Mouse (Mus musculus) Patski (cell line): ENCODE measurements around the gene Six6. TPM values are rescaled to one million over a fixed set of nuclear protein-coding genes. Genes with fewer than 3 reads are reported as not detected.

Source experiments
- ATAC-seq: fragments of 100-300 bp; one replicate; pipeline ENCODE4 v1.8.0; 2021
- CTCF ChIA-PET: fragments of 350-600 bp; sonication (Branson Sonifier 250); formaldehyde crosslinking; loops from one replicate; lab custom pipeline; 2022; ENCODE audit warnings: inconsistent platforms; lab: Charles Lee
- POLR2A ChIA-PET: fragments of 350-600 bp; sonication (Branson Sonifier 250); formaldehyde crosslinking; loops from one replicate; lab custom pipeline; 2022; ENCODE audit warnings: antibody characterized with exemption, inconsistent platforms; lab: Charles Lee
- DNase-seq: peaks from one replicate; pipeline ENCODE4 v3.0.0-alpha.2; 2011; ENCODE audit warnings: low read depth, low spot score
- H3K27me3 ChIP-seq: fragments of 371-371 bp; one replicate; pipeline ENCODE4 v1.5.1; 2021
- CTCF ChIP-seq: fragments of 100-300 bp; IDR thresholded peaks from one replicate; pipeline ENCODE4 v1.5.1; 2021
- in situ Hi-C: fragments of 300-500 bp; cut with MboI; formaldehyde crosslinking; loops from 3 replicates; pipeline ENCODE4 v1.11.1; 2018; ENCODE audit warnings: low pct_unique_long_range_greater_than_20kb, mixed read lengths
- polyA plus RNA-seq: library from polyadenylated mRNA; unstranded; gene quantifications from one replicate; pipeline ENCODE4 v1.2.3, GENCODE M21; 2021

Gene Six6
- polyA plus RNA-seq, 1 experiment from 2014 or later: not detected

DNA sequence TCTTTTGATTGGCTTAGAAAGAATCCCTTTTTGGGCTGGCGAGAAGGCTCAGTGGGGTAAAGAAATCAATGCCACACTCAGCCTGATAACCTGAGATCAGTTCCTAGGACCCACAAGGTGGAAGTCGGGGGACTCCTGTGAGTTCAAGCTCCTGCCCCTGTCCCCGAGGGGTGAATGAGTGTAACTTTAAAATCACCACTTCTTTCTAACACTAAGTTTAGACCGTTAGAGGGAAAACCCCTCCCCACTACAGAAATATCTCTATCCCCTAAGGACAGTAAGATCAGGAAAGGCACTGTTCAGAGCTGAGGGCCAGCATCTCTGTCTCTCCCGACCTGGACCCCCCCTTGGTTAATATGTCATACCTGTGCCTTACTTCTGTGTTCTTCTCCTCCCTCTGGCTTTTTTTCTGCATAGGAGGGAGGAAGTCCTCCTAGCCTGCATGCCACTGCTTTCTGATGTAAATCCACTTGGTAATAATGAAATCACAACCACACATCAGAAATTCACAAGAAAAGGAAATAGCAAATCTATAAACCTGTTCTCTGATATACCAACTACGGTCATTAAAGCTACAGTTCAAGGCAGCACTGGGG lies 18.2 kb downstream of the Six6 start:
- ChIA-PET POLR2A (no interaction called here), CTCF (interaction anchor here (1.1 kb wide), 1 partner anchor 19 kb away, joined by 3 read pairs; no protein-coding TSS in a partner anchor)
- H3K27me3 ChIP-seq: peaks cover 37% of the 10 kb centered on the region
- DNase-seq (no peak), ATAC-seq (no peak)
- in situ Hi-C loops: no loop called here
- no peak for TF ChIP-seq CTCF

DNA sequence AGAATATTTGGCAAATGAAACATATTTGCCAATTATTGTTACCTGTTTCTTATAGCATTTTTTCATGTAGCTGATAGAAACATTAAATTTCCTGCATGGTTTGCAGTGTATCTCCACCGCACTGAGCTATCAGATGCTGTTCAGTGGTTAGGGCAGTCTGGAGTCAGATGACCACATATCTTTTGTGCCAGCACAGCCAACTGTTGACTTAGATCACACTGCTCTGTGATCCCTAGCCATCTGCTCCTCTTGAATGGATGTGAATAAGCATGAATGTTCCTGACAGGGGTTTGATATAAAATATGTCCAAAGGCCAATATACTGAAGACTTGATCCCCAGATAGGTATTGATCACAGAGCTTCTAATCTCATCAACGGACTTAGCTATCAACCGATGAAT lies 18.8 kb downstream of the Six6 start:
- no peak for ATAC-seq
- CTCF ChIA-PET: no interaction called here
- DNase-seq: no peak

DNA sequence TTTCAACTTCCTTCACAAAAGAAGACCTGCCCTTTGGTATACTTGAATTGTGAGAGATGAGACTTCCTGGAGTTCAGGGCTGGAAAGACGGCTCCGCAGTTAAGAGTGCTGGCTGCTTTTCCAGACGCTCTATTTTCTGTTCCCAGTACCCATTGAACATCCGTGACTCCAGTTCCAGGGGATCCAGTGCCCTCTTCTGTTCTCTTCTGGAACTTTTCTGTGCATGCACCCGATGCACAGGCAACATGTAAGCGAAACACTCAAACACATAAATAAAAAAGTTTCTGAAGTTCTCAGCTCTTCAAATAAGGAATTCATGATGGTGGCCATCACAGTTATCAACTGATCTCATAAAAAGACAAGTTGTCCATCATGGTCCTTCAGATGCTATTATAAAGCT lies 23.1 kb downstream of the Six6 start:
- no peak for TF ChIP-seq CTCF
- peaks cover 10% of the 10 kb centered on the region for H3K27me3 ChIP-seq
- CTCF ChIA-PET: no interaction called here
- in situ Hi-C loops: no loop called here
- ATAC-seq: no peak
- POLR2A ChIA-PET: no interaction called here
- no peak for DNase-seq

More for the DNA sequence above, 18.8 kb downstream of the Six6 start:
- POLR2A ChIA-PET: no interaction called here
- in situ Hi-C loops: no loop called here
- H3K27me3 ChIP-seq: peaks cover 33% of the 10 kb centered on the region
- no peak for TF ChIP-seq CTCF

DNA sequence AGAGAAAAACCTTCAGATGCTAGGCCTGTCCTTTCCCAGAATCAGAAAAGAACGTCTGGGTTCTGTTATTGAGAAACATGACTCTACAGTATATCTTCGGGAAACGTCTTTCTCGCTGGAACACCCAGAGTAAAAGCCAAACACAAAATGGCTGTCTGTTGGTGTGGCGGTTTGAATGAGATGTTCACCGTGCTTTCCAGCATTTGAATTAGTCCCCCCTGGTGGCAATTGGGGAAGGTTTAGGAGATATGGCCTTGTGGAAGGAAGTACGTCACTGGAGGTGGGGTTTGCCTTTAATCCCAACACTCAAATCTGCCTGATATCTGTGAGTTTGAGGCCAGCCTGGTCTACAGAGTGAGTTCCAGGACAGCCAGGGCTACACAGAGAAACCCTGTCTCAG lies 27.8 kb downstream of the Six6 start:
- ATAC-seq (no peak), DNase-seq (no peak)
- TF ChIP-seq CTCF: no peak
- in situ Hi-C loops: no loop called here
- POLR2A ChIA-PET: no interaction called here
- peaks cover 12% of the 10 kb centered on the region for H3K27me3 ChIP-seq
- CTCF ChIA-PET: no interaction called here

DNA sequence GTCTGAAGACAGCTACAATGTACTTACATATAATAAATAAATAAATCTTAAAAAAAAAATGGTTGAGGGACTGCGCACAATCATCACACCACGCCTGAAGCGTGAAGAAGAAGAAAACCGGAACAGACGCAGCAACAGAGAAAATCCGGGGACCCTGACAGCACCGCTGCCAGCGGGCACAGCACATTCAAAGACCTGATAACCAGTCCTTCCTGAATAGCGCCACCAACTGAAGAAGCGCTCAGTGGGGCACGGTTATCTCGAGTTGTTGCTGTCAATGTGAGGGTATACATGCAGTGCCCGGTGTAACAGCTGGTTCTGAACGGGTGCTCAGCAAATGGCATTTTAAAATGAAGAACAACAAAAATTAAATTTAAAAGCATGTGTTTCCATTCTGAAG lies 30.9 kb downstream of the Six6 start:
- ChIA-PET POLR2A (no interaction called here), CTCF (no interaction called here)
- in situ Hi-C loops: loop anchor here (10.0 kb wide), 2 partner anchors 276 to 506 kb away; no protein-coding TSS in a partner anchor
- ATAC-seq: no peak
- TF ChIP-seq CTCF: no peak
- DNase-seq: no peak
- peaks cover 27% of the 10 kb centered on the region for H3K27me3 ChIP-seq

DNA sequence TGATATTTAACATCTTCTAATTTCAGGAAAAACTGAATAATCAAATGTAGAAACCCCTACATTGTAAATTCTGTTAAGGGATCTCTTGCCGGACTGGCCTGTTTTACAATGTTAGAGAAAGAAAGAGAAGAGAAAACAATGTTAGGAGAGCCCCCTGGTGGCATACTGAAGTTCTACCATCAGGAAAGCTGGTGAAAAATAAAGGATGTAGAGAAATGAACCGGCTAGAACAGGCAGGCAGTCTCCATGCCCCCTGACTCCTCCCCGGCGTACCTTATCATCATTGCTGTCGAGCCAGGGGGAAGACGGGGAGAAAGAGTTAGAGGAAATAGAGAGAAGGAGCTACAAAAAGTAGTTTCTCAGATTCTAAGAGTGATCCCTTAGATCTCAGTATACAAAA lies 33.5 kb downstream of the Six6 start:
- DNase-seq (no peak), ATAC-seq (no peak)
- TF ChIP-seq CTCF: peak; percentile 68
- peaks cover 35% of the 10 kb centered on the region for H3K27me3 ChIP-seq
- ChIA-PET POLR2A (no interaction called here), CTCF (interaction anchor here (1.6 kb wide), 1 partner anchor 124 kb away, joined by 4 read pairs; no protein-coding TSS in a partner anchor)
- in situ Hi-C loops: loop anchor here (10.0 kb wide), 2 partner anchors 278 to 508 kb away; no protein-coding TSS in a partner anchor

DNA sequence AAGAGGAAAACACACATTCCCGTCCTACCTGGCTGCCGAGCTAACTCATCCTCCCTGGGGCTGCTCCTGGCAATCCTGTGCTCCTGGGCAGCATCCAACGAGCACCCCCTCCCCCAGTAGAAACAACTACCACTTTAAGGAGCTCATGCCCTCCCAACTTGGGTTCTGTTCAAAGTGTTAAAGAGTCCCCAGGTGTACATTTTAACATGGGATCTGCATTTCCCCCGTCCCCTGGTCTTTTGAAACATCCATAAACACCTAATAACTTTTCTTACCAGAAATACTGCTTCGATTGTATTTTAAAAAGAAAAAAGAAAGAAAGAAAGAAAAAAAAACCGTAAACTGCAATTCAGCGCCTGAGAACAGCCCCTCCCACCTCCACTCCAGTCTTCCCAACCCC lies 36.5 kb downstream of the Six6 start:
- CTCF ChIA-PET: interaction anchor here (0.9 to 1.7 kb wide), 7 partner anchors 19 to 578 kb away, joined by 3 to 12 read pairs (median 4); no protein-coding TSS in a partner anchor
- no peak for ATAC-seq
- TF ChIP-seq CTCF: no peak
- no peak for DNase-seq
- in situ Hi-C loops: loop anchor here (5.0 to 10.0 kb wide), 3 partner anchors 134 to 511 kb away; no protein-coding TSS in a partner anchor
- H3K27me3 ChIP-seq: peaks cover 52% of the 10 kb centered on the region
- POLR2A ChIA-PET: no interaction called here

DNA sequence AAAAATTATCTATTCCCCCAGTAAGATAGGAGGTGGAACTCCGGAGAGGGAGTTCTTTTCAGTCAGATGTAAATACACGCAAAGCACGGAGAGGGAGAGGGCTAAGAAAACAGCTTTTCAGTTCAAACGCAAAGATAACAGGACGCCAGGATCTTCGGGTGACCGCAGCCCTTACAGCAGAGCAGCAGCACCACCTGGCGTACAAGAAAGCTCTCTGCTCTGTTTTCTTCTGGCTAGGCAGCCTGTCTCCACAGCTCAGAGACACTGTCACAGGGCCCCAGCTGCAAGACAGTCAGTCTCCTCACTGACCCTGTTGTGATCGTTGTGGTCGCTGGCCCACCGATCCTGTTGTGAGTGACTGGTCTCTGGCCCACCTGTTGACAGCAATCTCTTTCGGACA lies 37.0 kb downstream of the Six6 start:
- ChIA-PET POLR2A (no interaction called here), CTCF (interaction anchor here (0.6 to 1.7 kb wide), 8 partner anchors 19 to 577 kb away, joined by 3 to 12 read pairs (median 4); no protein-coding TSS in a partner anchor)
- peak; percentile 88 for TF ChIP-seq CTCF
- no peak for DNase-seq
- peaks cover 48% of the 10 kb centered on the region for H3K27me3 ChIP-seq
- in situ Hi-C loops: loop anchor here (5.0 to 10.0 kb wide), 3 partner anchors 134 to 512 kb away; no protein-coding TSS in a partner anchor
- peak; percentile 90 for ATAC-seq

DNA sequence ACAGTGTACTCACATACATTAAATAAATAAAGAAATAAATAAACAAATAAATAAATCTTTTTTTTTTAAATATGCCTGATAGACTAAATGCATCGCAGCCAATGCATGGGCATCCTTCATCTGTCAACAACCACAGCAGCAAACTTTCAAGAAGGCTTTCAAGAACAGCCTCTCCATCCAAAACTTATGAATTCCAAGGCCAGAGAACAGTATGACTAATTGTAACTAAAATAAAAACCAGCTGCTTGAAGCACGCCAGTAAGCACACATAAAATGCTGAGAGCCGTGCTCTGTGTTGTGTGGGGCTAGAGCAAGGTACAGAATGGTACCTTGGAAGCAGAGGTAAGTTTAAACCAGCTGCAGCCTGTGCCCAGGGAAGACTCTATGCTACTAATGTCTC lies 38.2 kb downstream of the Six6 start:
- ChIA-PET POLR2A (no interaction called here), CTCF (interaction anchor here (1.4 to 1.9 kb wide), 2 partner anchors 130 to 556 kb away, joined by 3 to 5 read pairs; no protein-coding TSS in a partner anchor)
- in situ Hi-C loops: loop anchor here (5.0 to 10.0 kb wide), 3 partner anchors 136 to 513 kb away; no protein-coding TSS in a partner anchor
- no peak for TF ChIP-seq CTCF
- peaks cover 56% of the 10 kb centered on the region for H3K27me3 ChIP-seq
- ATAC-seq (no peak), DNase-seq (no peak)

DNA sequence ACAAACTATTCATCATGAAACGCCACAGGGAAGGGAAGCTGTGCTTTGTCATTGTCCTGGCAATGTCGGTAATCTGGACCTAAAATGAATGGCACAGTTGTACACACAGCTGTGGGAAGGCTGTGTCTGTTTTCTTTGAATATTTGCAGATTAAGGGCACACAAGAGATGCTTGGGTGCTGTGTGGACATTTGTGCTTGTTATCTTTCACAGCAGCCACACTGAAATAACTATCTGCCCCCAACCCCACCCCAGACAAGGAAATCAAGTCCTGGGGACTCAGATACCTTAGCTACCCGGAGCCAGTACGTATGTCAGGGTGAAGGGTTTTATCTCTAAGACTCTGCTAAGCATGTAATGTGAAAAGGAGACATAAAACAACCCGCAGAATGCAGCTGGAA lies 39.5 kb downstream of the Six6 start:
- CTCF ChIA-PET: interaction anchor here (1.9 kb wide), 1 partner anchor 132 kb away, joined by 5 read pairs; no protein-coding TSS in a partner anchor
- POLR2A ChIA-PET: no interaction called here
- no peak for DNase-seq
- in situ Hi-C loops: loop anchor here (5.0 to 10.0 kb wide), 3 partner anchors 137 to 514 kb away; no protein-coding TSS in a partner anchor
- H3K27me3 ChIP-seq: peaks cover 62% of the 10 kb centered on the region
- no peak for ATAC-seq
- no peak for TF ChIP-seq CTCF

DNA sequence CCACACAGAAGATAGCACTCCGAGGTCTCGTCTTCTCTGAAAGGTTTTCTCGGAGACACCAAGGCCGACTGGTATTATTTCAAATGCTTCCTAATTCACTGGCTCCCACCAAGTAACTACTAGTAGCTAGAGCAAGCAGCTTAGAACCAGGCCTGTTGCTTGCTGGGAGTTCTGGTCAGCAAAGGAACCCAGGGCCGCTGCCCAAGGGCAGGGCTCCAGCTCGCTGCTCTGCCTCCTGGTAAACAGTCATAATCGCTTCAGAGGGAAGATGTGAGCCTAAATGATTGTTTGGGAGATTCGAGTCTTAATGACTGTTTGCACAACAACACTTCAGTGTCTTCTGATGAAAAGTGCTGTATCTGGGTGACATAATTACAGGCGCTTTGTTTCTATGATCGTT lies 42.9 kb downstream of the Six6 start:
- peaks cover 58% of the 10 kb centered on the region for H3K27me3 ChIP-seq
- POLR2A ChIA-PET: no interaction called here
- DNase-seq (no peak), ATAC-seq (no peak)
- in situ Hi-C loops: no loop called here
- no peak for TF ChIP-seq CTCF
- CTCF ChIA-PET: no interaction called here
